Mouse (Mus musculus): ENCODE measurements around the gene Znfx1.
"Not testable (repeated sequence)": the region's sequence is repeated elsewhere in the genome, so short reads cannot be mapped to it uniquely, and the experiment has no call there.

Znfx1 gene

GRCm38 (mm10) chr2:167053127-167053844 is 9.5 kb downstream of the Znfx1 start:
- DNase-seq (ENCODE audit: low spot score in 2 of 2) = no peak

- no peak for DNase-seq (ENCODE audit: low spot score in 2 of 2)
These were observed 14.0 kb downstream of the Znfx1 start for GRCm38 (mm10) chr2:167048698-167049358.

- DNase-seq (ENCODE audit: low spot score in 2 of 2) = no peak
These were observed 14.6 kb downstream of the Znfx1 start for GRCm38 (mm10) chr2:167048223-167048622.

GRCm38 (mm10) chr2:167043400-167044121 is 19.3 kb downstream of the Znfx1 start:
- DNase-seq (ENCODE audit: low spot score in 2 of 2) = no peak

GRCm38 (mm10) chr2:167039386-167039785 is 23.4 kb downstream of the Znfx1 start:
- no peak for DNase-seq (ENCODE audit: low spot score in 2 of 2)

- DNase-seq (ENCODE audit: low spot score in 2 of 2) = no peak
These were observed 24.1 kb downstream of the Znfx1 start for GRCm38 (mm10) chr2:167038716-167039115.

- no peak for DNase-seq (ENCODE audit: low spot score in 2 of 2)
These were observed 24.5 kb downstream of the Znfx1 start for GRCm38 (mm10) chr2:167038297-167038696.

- DNase-seq (ENCODE audit: low spot score in 2 of 2) = no peak
These were observed 25.1 kb downstream of the Znfx1 start for GRCm38 (mm10) chr2:167037710-167038109.

GRCm38 (mm10) chr2:167030507-167030906 is 32.3 kb downstream of the Znfx1 start:
- no peak for DNase-seq (ENCODE audit: low spot score in 2 of 2)

GRCm38 (mm10) chr2:167028553-167028952 is 34.3 kb downstream of the Znfx1 start:
- DNase-seq (ENCODE audit: low spot score in 2 of 2) = no peak

- no peak for DNase-seq (ENCODE audit: low spot score in 2 of 2)
These were observed 43.4 kb downstream of the Znfx1 start for GRCm38 (mm10) chr2:167019396-167019795.

GRCm38 (mm10) chr2:167015382-167015718 is 47.5 kb downstream of the Znfx1 start:
- DNase-seq (ENCODE audit: low spot score in 2 of 2) = no peak

- DNase-seq (ENCODE audit: low spot score in 2 of 2) = peak; percentile 87 to 93
These were observed 48.0 kb downstream of the Znfx1 start, which contains the start of gene Ddx27 for GRCm38 (mm10) chr2:167014702-167015381. Gene Ddx27 (plus strand): TSS chr2:167015193.

- DNase-seq (ENCODE audit: low spot score in 2 of 2) = no peak
These were observed 52.3 kb downstream of the Znfx1 start for GRCm38 (mm10) chr2:167010546-167010945.

GRCm38 (mm10) chr2:167009483-167009882 is 53.3 kb downstream of the Znfx1 start:
- no peak for DNase-seq (ENCODE audit: low spot score in 2 of 2)

GRCm38 (mm10) chr2:167007565-167007964 is 55.2 kb downstream of the Znfx1 start:
- DNase-seq (ENCODE audit: low spot score in 2 of 2) = not testable (repeated sequence)

- DNase-seq (ENCODE audit: low spot score in 2 of 2) = no peak
These were observed 55.8 kb downstream of the Znfx1 start for GRCm38 (mm10) chr2:167007001-167007491.

- no peak for DNase-seq (ENCODE audit: low spot score in 2 of 2)
These were observed 56.5 kb downstream of the Znfx1 start for GRCm38 (mm10) chr2:167006355-167006754.

- DNase-seq (ENCODE audit: low spot score in 2 of 2) = peak; percentile 28 to 49
These were observed 58.5 kb downstream of the Znfx1 start for GRCm38 (mm10) chr2:167004099-167004854.

- no peak for DNase-seq (ENCODE audit: low spot score in 2 of 2)
These were observed 61.3 kb downstream of the Znfx1 start for GRCm38 (mm10) chr2:167001486-167001885.

GRCm38 (mm10) chr2:166996533-166996894 is 66.3 kb downstream of the Znfx1 start:
- DNase-seq (ENCODE audit: low spot score in 2 of 2) = no peak
